Mouse (Mus musculus) thymus, adult 18-20 months (tissue): ENCODE results near the gene Spr.
"Not testable (repeated sequence)": the region's sequence is repeated elsewhere in the genome, so short reads cannot be mapped to it uniquely, and the experiment has no call there.

Experiments used
- DNase-seq, 2 experiments: peaks; one replicate each; pipeline ENCODE4 v3.0.0; 2022; ENCODE audit warnings: mixed read lengths in 2 of 2

Spr gene

GRCm38 (mm10) chr6:85137217-85138035, at the start of gene Spr:
Gene Spr (minus strand): TSS chr6:85137766.
- peak; percentile 76 to 81 for DNase-seq

GRCm38 (mm10) chr6:85186744-85187059, 49.1 kb upstream of the Spr start:
- DNase-seq, result no peak

- DNase-seq, result no peak
Measured at GRCm38 (mm10) chr6:85186033-85186743, 48.6 kb upstream of the Spr start.

GRCm38 (mm10) chr6:85183951-85184350, 46.4 kb upstream of the Spr start:
- DNase-seq, result no peak

GRCm38 (mm10) chr6:85180036-85180435, 42.5 kb upstream of the Spr start:
- DNase-seq, result no peak

GRCm38 (mm10) chr6:85179569-85179968, 42.0 kb upstream of the Spr start:
- no peak for DNase-seq

GRCm38 (mm10) chr6:85165440-85165921, 27.9 kb upstream of the Spr start:
- DNase-seq, result no peak

- peak; percentile 19 to 23 for DNase-seq
Measured at GRCm38 (mm10) chr6:85160201-85160923, 22.8 kb upstream of the Spr start.

GRCm38 (mm10) chr6:85159092-85159760, 21.7 kb upstream of the Spr start:
- DNase-seq, result not testable (repeated sequence)

GRCm38 (mm10) chr6:85158040-85158804, 20.7 kb upstream of the Spr start:
- DNase-seq, result not testable (repeated sequence)

GRCm38 (mm10) chr6:85156551-85156950, 19.0 kb upstream of the Spr start:
- not testable (repeated sequence) for DNase-seq

- DNase-seq, result no peak
Measured at GRCm38 (mm10) chr6:85154861-85155528, 17.4 kb upstream of the Spr start.

GRCm38 (mm10) chr6:85153970-85154540, 16.5 kb upstream of the Spr start:
- peak; percentile 34 to 44 for DNase-seq

- DNase-seq, result no peak
Measured at GRCm38 (mm10) chr6:85150386-85150785, 12.8 kb upstream of the Spr start.

- DNase-seq, result no peak
Measured at GRCm38 (mm10) chr6:85147636-85148035, 10.1 kb upstream of the Spr start.

- DNase-seq, result no peak
Measured at GRCm38 (mm10) chr6:85144466-85144865, 6.9 kb upstream of the Spr start.

- DNase-seq, result peak; percentile 41 to 47
Measured at GRCm38 (mm10) chr6:85141013-85141412, 3.4 kb upstream of the Spr start.

GRCm38 (mm10) chr6:85139534-85139933, 2.0 kb upstream of the Spr start:
- DNase-seq, result no peak

- not testable (repeated sequence) for DNase-seq
Measured at GRCm38 (mm10) chr6:85136784-85137183, 782 bp downstream of the Spr start.

- peak in 1 of 2 experiments; percentile 9 for DNase-seq
Measured at GRCm38 (mm10) chr6:85132794-85133193, 4.8 kb downstream of the Spr start.

GRCm38 (mm10) chr6:85132237-85132636, 5.3 kb downstream of the Spr start:
- DNase-seq, result not testable (repeated sequence)
